Mouse (Mus musculus): ENCODE results near the gene Foxp4. TPM values are rescaled to one million over a fixed set of nuclear protein-coding genes. Genes with fewer than 3 reads are reported as not detected.

The Foxp4 gene
- total RNA-seq, 2 experiments from 2014 or later: 10.2 to 16.1 TPM

- DNase-seq: no peak
These were observed 12.1 kb upstream of the Foxp4 start for GRCm38 (mm10) chr17:47936591-47936990.

GRCm38 (mm10) chr17:47929431-47929830 lies 5.0 kb upstream of the Foxp4 start:
- DNase-seq: no peak

- no peak for DNase-seq
These were observed 1.5 kb upstream of the Foxp4 start for GRCm38 (mm10) chr17:47925988-47926387.

- DNase-seq: no peak
These were observed 988 bp upstream of the Foxp4 start for GRCm38 (mm10) chr17:47925340-47925926.

GRCm38 (mm10) chr17:47923678-47924382 lies 615 bp downstream of the Foxp4 start:
- DNase-seq: peak; percentile 66

- peak; percentile 51 for DNase-seq
These were observed 1.3 kb downstream of the Foxp4 start for GRCm38 (mm10) chr17:47923011-47923677.

- DNase-seq: no peak
These were observed 1.9 kb downstream of the Foxp4 start for GRCm38 (mm10) chr17:47922579-47922978.

GRCm38 (mm10) chr17:47922116-47922515 lies 2.3 kb downstream of the Foxp4 start:
- no peak for DNase-seq

- no peak for DNase-seq
These were observed 3.2 kb downstream of the Foxp4 start for GRCm38 (mm10) chr17:47921136-47921665.

GRCm38 (mm10) chr17:47919826-47920225 lies 4.6 kb downstream of the Foxp4 start:
- no peak for DNase-seq

- no peak for DNase-seq
These were observed 6.5 kb downstream of the Foxp4 start for GRCm38 (mm10) chr17:47917907-47918306.

GRCm38 (mm10) chr17:47917212-47917611 lies 7.2 kb downstream of the Foxp4 start:
- DNase-seq: no peak

GRCm38 (mm10) chr17:47914676-47915219 lies 9.7 kb downstream of the Foxp4 start:
- DNase-seq: no peak

- DNase-seq: peak; percentile 65
These were observed 15.1 kb downstream of the Foxp4 start for GRCm38 (mm10) chr17:47909091-47910001.

- DNase-seq: no peak
These were observed 16.4 kb downstream of the Foxp4 start for GRCm38 (mm10) chr17:47908079-47908478.

- no peak for DNase-seq
These were observed 17.0 kb downstream of the Foxp4 start for GRCm38 (mm10) chr17:47907366-47907920.

GRCm38 (mm10) chr17:47903846-47904680 lies 20.4 kb downstream of the Foxp4 start:
- no peak for DNase-seq

- no peak for DNase-seq
These were observed 22.7 kb downstream of the Foxp4 start for GRCm38 (mm10) chr17:47901782-47902181.

- DNase-seq: no peak
These were observed 23.7 kb downstream of the Foxp4 start for GRCm38 (mm10) chr17:47900716-47901115.

- no peak for DNase-seq
These were observed 25.3 kb downstream of the Foxp4 start for GRCm38 (mm10) chr17:47899156-47899555.

Data from gastrocnemius, postnatal 10 days (tissue).